Mouse (Mus musculus) testis, postnatal 14 days (tissue): ENCODE measurements around the gene Mrtfa.

ENCODE experiments used
- DNase-seq: peaks from one replicate; pipeline ENCODE4 v3.0.0; 2021; ENCODE audit warnings: low spot score

The Mrtfa gene

DNA sequence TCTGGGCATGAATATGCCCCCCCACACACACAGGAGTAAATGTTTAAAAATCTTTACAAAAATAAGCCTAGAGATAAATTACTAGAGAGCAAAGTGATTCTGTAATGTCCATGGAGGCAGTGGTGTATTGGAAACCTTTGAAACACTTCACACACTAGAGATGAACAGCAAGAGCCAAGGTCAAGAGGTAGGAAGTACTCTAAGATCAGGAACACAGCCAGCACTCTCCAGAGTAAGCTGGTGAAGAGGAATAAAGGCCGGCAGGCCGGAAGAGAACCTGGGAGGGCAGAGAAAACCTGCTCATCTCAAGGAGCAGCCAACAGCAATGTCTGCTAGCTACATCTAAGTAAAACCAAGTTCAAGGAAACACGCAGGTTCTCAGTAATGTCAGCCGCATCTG is 125.9 kb downstream of the Mrtfa start:
- no peak for DNase-seq

GRCm38 (mm10) chr15:81064143-81064542 is 126.4 kb downstream of the Mrtfa start:
- no peak for DNase-seq

- no peak for DNase-seq
These were observed 127.9 kb downstream of the Mrtfa start for GRCm38 (mm10) chr15:81062616-81063015.

DNA sequence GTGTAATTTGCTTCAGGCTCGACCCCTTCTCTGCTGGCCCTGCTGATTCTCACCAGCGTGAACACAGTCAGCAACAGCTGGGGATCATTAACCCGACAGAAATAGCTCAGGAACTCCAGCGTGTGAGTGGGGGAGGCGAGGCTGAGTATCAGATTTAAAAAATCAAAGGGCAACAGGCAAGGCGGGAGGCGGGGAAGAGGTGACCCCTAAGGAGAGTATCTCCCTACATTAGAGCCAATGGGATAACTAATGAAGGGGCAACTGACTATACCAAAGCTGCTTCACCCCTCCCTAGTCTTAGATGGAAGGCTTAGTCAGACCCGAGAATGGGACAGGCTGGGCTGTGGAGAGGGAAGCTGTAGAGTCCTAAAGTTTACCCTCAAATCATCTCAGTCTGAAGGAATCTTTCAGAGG is 128.4 kb downstream of the Mrtfa start:
- DNase-seq = no peak

DNA sequence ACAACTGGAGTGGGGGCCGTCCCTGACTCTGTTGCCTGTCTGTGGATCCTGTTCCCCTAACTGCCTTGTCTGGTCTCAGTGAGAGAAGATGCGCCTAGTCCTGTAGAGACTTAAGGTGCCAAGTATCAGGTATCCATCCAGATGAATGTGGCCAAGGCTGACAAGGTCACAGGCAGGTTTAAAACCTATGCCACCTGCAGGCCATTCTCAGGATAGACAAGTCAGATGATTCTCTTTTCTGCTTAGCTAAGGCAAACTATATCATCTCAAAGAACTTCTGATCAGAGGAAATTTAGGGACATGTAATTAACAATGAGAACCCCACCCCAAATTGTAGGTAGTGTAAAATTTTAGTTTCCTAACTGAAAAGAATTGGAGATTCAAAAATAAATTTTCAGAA is 129.6 kb downstream of the Mrtfa start:
- no peak for DNase-seq

DNA sequence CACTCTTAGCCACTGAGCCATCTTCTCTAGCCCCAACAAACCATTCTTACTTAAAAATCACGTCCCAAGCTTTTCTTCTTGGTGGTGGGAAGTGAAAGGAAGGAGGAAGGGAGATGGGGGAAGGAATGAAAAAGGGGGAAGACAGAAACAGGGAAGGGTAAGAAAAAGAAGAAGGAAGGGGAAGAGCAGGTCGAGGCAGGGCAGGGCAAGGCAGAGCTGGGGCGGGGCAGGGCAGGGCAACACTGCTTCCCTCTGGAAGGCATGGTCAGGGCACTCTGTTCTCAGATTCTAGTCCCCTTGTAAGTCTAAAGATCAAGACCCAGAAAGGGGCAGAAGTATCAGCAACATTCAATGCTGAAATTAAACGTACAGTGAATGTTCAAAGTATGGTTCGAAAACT is 132.8 kb downstream of the Mrtfa start:
- DNase-seq = no peak

DNA sequence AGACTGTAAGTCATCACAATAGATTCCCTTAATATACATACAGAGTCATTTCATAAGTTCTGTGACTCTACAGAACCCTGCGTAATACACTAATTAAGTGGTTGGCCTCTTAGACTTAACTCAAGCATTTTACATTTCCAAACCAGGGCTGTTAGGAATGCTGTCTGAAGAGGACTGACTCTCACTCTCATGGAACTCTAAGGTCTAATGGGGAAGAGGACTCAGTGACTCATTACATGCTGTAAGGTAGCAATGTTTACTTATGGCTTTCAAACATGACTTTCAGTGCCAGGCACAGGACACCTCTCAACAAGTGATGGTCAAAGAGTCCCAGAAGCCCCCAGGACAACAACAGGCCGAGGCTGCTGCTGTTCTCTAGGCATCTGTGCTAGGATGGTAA is 135.1 kb downstream of the Mrtfa start:
- no peak for DNase-seq

DNA sequence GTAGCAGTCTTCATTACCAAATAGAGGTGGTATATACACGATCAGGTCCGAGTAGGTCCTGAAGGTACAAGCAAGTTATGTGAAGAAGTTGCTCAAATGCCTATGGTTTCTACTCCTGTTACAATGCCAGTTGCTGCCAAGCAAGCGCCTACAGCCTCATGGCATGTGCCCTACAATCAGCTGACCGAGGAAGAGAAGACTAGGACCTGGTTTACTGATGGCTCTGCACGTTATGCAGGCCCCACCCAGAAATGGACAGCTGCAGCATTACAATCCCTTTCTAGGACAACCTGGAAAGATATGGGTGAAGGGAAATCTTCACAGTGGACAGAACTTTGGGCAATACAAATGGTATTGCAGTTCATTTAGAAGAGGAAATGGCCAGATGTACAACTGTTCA is 138.1 kb downstream of the Mrtfa start:
- no peak for DNase-seq

- no peak for DNase-seq
These were observed 140.1 kb downstream of the Mrtfa start for GRCm38 (mm10) chr15:81050488-81050887.

GRCm38 (mm10) chr15:81049401-81050053 is 141.0 kb downstream of the Mrtfa start:
- DNase-seq = no peak

DNA sequence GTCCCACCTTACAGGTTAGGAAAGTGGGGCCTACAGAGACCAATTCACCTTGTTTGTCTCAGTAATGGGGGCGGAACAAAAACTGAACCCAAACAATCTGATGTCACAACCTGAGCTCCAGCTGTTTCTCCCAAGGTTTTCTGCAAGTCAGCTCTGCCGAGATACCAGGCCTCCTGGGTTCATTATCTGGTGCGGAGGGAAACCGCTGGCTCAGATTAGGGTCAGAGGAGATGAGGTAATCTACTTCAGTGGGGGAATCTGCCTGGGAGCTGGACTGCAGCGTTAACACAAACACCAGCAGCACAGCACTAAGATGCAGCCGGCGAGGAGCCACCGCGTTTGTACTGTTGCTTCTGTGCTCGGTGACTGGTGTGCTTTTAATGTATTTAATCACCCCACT is 143.1 kb downstream of the Mrtfa start:
- no peak for DNase-seq

DNA sequence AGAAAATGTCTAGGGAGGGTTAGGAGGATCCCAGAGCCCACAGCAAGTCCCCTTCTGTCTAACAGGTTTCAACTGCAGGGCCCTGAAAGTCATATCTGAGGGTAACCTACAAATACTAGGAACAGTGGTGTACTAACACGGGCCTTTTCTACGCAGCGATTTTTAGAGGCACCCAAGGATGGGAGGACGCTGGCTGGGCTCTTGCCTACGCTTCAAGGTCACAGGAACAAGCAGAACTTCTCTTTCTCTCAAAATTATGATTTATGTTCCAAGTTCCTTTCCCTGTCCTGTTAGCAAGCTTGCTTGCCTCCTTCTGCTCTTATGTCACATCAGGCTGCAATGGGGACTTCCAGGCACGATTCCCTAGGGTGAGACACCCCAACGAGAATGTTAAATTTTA is 144.5 kb downstream of the Mrtfa start:
- DNase-seq = no peak

GRCm38 (mm10) chr15:81045336-81045735 is 145.2 kb downstream of the Mrtfa start:
- DNase-seq = no peak

GRCm38 (mm10) chr15:81044446-81044845 is 146.1 kb downstream of the Mrtfa start:
- DNase-seq = no peak

GRCm38 (mm10) chr15:81042276-81042931 is 148.2 kb downstream of the Mrtfa start:
- DNase-seq = no peak

DNA sequence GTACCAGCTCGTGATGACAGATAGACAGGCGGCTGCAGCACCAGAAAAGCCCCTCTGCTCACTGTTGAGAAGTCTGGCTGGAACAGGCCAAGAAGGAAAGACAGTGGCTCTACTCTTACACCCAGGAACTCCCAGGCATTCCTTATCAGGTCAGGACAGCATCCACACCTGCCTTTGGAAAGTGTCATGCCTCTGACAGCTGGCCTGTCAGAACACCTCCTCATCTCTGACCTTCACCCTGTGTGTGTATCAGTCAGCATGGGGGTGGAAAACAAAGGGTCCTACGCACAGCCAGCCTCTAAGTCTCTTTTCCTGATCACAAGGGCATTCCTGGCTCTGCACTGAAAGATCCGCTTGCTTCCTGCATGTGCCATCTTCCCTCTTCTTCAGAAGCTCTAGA is 148.8 kb downstream of the Mrtfa start:
- no peak for DNase-seq

DNA sequence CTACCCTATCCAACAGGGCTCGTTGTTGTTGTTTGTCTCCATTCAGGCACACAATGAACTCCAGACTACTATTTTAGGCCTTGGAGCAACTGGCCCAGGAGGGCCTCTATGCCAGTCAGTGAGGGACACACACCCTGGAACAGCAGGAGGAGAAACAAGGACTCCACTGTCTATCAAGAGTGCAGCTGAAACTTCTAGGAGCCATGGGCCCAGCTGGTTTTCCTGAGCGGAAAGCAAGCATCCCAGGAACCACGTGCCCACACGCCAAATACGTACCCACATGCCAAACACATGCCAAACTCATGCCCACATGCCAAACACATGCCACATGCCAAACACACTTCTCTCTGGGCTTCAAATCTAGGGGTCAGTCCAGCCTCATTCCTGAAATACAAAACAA is 152.1 kb downstream of the Mrtfa start:
- DNase-seq = no peak

GRCm38 (mm10) chr15:81035417-81036162 is 155.0 kb downstream of the Mrtfa start:
- DNase-seq = no peak

DNA sequence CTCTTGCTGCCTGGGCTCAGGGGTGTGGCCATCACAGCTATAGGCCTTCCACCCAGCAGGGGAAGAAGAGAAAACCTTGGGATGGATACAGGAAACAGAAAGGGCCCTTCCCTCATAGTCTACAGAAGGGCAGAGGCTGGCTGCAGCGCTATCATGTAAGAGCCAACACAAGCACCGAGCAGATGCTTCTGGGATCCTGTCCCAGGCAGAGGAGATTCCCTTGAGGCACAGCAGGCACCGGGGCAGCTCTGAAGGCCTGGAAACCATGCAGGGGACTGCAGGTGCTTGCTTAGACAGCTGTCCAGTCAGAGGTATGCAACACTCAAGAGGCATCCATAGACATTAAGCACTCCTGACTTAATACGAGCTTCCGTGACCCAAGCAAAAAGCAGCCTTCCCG is 156.4 kb downstream of the Mrtfa start:
- no peak for DNase-seq

- DNase-seq = no peak
These were observed 157.5 kb downstream of the Mrtfa start for GRCm38 (mm10) chr15:81032941-81033629.

- DNase-seq = no peak
These were observed 158.9 kb downstream of the Mrtfa start for GRCm38 (mm10) chr15:81031611-81032010.

DNA sequence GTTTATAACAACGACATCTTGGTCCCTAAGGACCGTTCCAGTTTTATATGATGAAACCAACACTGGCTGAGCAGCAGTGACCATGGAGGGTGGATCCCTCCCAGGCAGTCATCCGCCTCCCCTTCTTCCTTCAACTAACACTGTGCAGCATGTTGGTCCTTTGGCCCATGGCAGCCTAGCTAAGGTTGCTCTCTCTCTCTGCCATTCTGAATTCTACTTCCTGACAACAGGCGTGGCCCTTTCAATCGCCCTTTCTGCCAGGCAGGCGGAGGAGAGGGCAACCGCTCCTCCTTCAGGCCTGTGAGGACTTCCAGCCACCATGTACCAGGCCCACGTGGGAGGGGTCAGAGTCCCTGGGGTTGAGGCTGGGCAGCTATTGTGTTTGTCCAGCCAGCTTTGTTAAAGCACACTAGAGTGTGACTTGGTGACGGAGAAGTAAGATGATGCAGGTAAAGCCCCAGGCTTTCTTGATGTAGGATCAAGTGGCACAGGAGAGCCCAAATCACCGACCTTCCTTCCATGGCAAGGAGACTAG is 159.6 kb downstream of the Mrtfa start:
- DNase-seq = no peak
